Mouse (Mus musculus) myocyte (in vitro differentiated cells): ENCODE results near the gene Rab3d. TPM values are rescaled to one million over a fixed set of nuclear protein-coding genes. Genes with fewer than 3 reads are reported as not detected.

Experiments used
- H3K27me3 ChIP-seq: one replicate; pipeline ENCODE4 v1.6.1; 2011; ENCODE audit not compliant: control insufficient read depth, insufficient read depth, insufficient read length
- H3K36me3 ChIP-seq: one replicate; pipeline ENCODE4 v1.6.1; 2011; ENCODE audit not compliant: control insufficient read depth, insufficient read depth
- H3K4me2 ChIP-seq: one replicate; pipeline ENCODE4 v1.6.1; 2011; ENCODE audit warnings: low read depth, control low read depth
- H3K4me3 ChIP-seq: one replicate; pipeline ENCODE4 v1.5.1; 2011; ENCODE audit warnings: mild to moderate bottlenecking, control low read depth, moderate library complexity
- H3K79me2 ChIP-seq: one replicate; pipeline ENCODE4 v1.6.1; 2011; ENCODE audit not compliant: control insufficient read depth, insufficient read depth
- H3ac ChIP-seq: one replicate; pipeline ENCODE4 v1.6.1; 2011; ENCODE audit not compliant: control insufficient read depth, insufficient read length
- CEBPB ChIP-seq: IDR thresholded peaks from 2 replicates; pipeline ENCODE4 v1.6.1; 2011; ENCODE audit warnings: mild to moderate bottlenecking, moderate library complexity; ENCODE audit not compliant: poor library complexity, insufficient read depth, severe bottlenecking
- E2F4 ChIP-seq: IDR thresholded peaks from one replicate; pipeline ENCODE4 v1.6.1; 2011; ENCODE audit warnings: mild to moderate bottlenecking, control low read depth, moderate library complexity; ENCODE audit not compliant: insufficient read depth
- MAX ChIP-seq: IDR thresholded peaks from one replicate; pipeline ENCODE4 v1.6.1; 2011; ENCODE audit warnings: low read depth, mild to moderate bottlenecking, control low read depth
- MYOD1 ChIP-seq, 3 experiments: IDR thresholded peaks; one replicate each; pipeline ENCODE4 v1.6.1; 2011; ENCODE audit warnings: control low read depth in 2 of 3, low read depth in 2 of 3, mild to moderate bottlenecking in 2 of 3, moderate library complexity in 1 of 3; ENCODE audit not compliant: insufficient read length in 2 of 3, control insufficient read depth in 1 of 3
- MYOG ChIP-seq, 3 experiments: IDR thresholded peaks; one replicate each; pipeline ENCODE4 v1.6.1; 2011; ENCODE audit warnings: control low read depth in 2 of 3, low read depth in 2 of 3, mild to moderate bottlenecking in 2 of 3; ENCODE audit not compliant: insufficient read length in 2 of 3, control insufficient read depth in 1 of 3, insufficient read depth in 1 of 3
- POLR2A ChIP-seq: IDR thresholded peaks from one replicate; pipeline ENCODE4 v1.6.1; 2011; ENCODE audit warnings: low read depth, mild to moderate bottlenecking, control low read depth, moderate library complexity; ENCODE audit not compliant: insufficient read length
- POLR2AphosphoS2 ChIP-seq: IDR thresholded peaks from one replicate; pipeline ENCODE4 v1.6.1; 2011; ENCODE audit warnings: low read depth, control low read depth; ENCODE audit not compliant: insufficient read length
- REST ChIP-seq: IDR thresholded peaks from one replicate; pipeline ENCODE4 v1.6.1; 2011; ENCODE audit warnings: mild to moderate bottlenecking, control low read depth, moderate library complexity; ENCODE audit not compliant: insufficient read depth, insufficient read length
- SRF ChIP-seq: IDR thresholded peaks from one replicate; pipeline ENCODE4 v1.6.1; 2011; ENCODE audit warnings: low read depth; ENCODE audit not compliant: control insufficient read depth, insufficient read length
- TCF12 ChIP-seq: IDR thresholded peaks from one replicate; pipeline ENCODE4 v1.6.1; 2011; ENCODE audit warnings: mild to moderate bottlenecking, control low read depth; ENCODE audit not compliant: poor library complexity, insufficient read depth, severe bottlenecking
- TCF3 ChIP-seq: IDR thresholded peaks from one replicate; pipeline ENCODE4 v1.6.1; 2011; ENCODE audit warnings: low read depth, control low read depth; ENCODE audit not compliant: insufficient read length
- USF1 ChIP-seq: IDR thresholded peaks from one replicate; pipeline ENCODE4 v1.6.1; 2011; ENCODE audit warnings: low read depth, mild to moderate bottlenecking, control low read depth, moderate library complexity
- polyA plus RNA-seq: library from polyadenylated mRNA; unstranded; fragments of >200 nt; fragmentation: generic; extraction: Trizol; gene quantifications from one replicate; pipeline ENCODE4 v1.2.1, GENCODE M21; 2012; ENCODE audit warnings: missing spikeins

Rab3d gene
- polyA plus RNA-seq, 1 experiment, result 24.1 TPM

GRCm38 (mm10) chr9:21859606-21860005 is 58.4 kb downstream of the Rab3d start:
- Histone ChIP-seq H3K27me3 (no peaks in the 10 kb centered on the region), H3K79me2 (no peaks in the 10 kb centered on the region), H3K36me3 (no peaks in the 10 kb centered on the region), H3ac (no peak overlapping the region), H3K4me3 (no peak overlapping the region), H3K4me2 (no peak overlapping the region)
- TF ChIP-seq E2F4 (no peak), MYOD1 (IDR thresholded peaks at IDR 0.05; ENCODE audit: control insufficient read depth in 1 of 3, insufficient read length in 2 of 3, low read depth in 2 of 3) (no peak), TCF12 (no peak), CEBPB (no peak), MYOG (IDR thresholded peaks at IDR 0.05; ENCODE audit: control insufficient read depth in 1 of 3, insufficient read depth in 1 of 3, insufficient read length in 2 of 3, low read depth in 2 of 3) (no peak), POLR2A (no peak), SRF (no peak), USF1 (no peak), MAX (no peak), POLR2AphosphoS2 (no peak), TCF3 (no peak), REST (no peak)

GRCm38 (mm10) chr9:21858084-21858483 is 59.9 kb downstream of the Rab3d start:
- Histone ChIP-seq H3ac (no peak overlapping the region), H3K4me3 (no peak overlapping the region), H3K27me3 (no peaks in the 10 kb centered on the region), H3K4me2 (no peak overlapping the region), H3K36me3 (no peaks in the 10 kb centered on the region), H3K79me2 (no peaks in the 10 kb centered on the region)
- TF ChIP-seq MYOD1 (IDR thresholded peaks at IDR 0.05; ENCODE audit: control insufficient read depth in 1 of 3, insufficient read length in 2 of 3, low read depth in 2 of 3) (no peak), MYOG (IDR thresholded peaks at IDR 0.05; ENCODE audit: control insufficient read depth in 1 of 3, insufficient read depth in 1 of 3, insufficient read length in 2 of 3, low read depth in 2 of 3) (no peak), TCF12 (no peak), SRF (no peak), TCF3 (no peak), MAX (no peak), E2F4 (no peak), REST (no peak), CEBPB (no peak), POLR2A (no peak), USF1 (no peak), POLR2AphosphoS2 (no peak)

- Histone ChIP-seq H3K36me3 (no peaks in the 10 kb centered on the region), H3K27me3 (no peaks in the 10 kb centered on the region), H3K79me2 (no peaks in the 10 kb centered on the region), H3K4me3 (no peak overlapping the region), H3ac (no peak overlapping the region), H3K4me2 (no peak overlapping the region)
- TF ChIP-seq MAX (no peak), USF1 (no peak), TCF3 (no peak), SRF (no peak), POLR2A (no peak), MYOD1 (IDR thresholded peaks at IDR 0.05; ENCODE audit: control insufficient read depth in 1 of 3, insufficient read length in 2 of 3, low read depth in 2 of 3) (no peak), CEBPB (no peak)
Observed at GRCm38 (mm10) chr9:21857501-21857900, 60.5 kb downstream of the Rab3d start.

Other genes with a start within 250 kb of the Rab3d start
- 106 TPM for gene Ldlr, start 194.7 kb downstream of the Rab3d start, polyA plus RNA-seq
- gene Spc24, start 157.9 kb downstream of the Rab3d start, polyA plus RNA-seq, result 31.0 TPM
- gene Kank2, start 119.4 kb downstream of the Rab3d start, polyA plus RNA-seq, result 49.4 TPM
- not detected for gene Angptl8, start 82.7 kb downstream of the Rab3d start, polyA plus RNA-seq
- 20.3 TPM for gene Dock6, start 65.6 kb downstream of the Rab3d start, polyA plus RNA-seq
- gene Ccdc159, start 9.3 kb upstream of the Rab3d start, polyA plus RNA-seq, result 2.5 TPM
- gene Tmem205, start 9.4 kb upstream of the Rab3d start, polyA plus RNA-seq, result 55.1 TPM
- 21.5 TPM for gene Plppr2, start 18.8 kb upstream of the Rab3d start, polyA plus RNA-seq
- gene Swsap1, start 37.6 kb upstream of the Rab3d start, polyA plus RNA-seq, result 8.9 TPM
- gene Epor, start 45.3 kb upstream of the Rab3d start, polyA plus RNA-seq, result 3.2 TPM
- 11.2 TPM for gene Rgl3, start 71.3 kb upstream of the Rab3d start, polyA plus RNA-seq
- gene Ccdc151, start 84.4 kb upstream of the Rab3d start, polyA plus RNA-seq, result 0.13 TPM
- 127 TPM for gene Prkcsh, start 84.6 kb upstream of the Rab3d start, polyA plus RNA-seq
- gene Elavl3, start 133.8 kb upstream of the Rab3d start, polyA plus RNA-seq, result 0.06 TPM
- gene Gm49318, start 153.1 kb upstream of the Rab3d start, polyA plus RNA-seq, result not detected
- gene Zfp653, start 153.2 kb upstream of the Rab3d start, polyA plus RNA-seq, result 8.3 TPM
- gene Ecsit, start 167.2 kb upstream of the Rab3d start, polyA plus RNA-seq, result 37.0 TPM
- gene Cnn1, start 181.0 kb upstream of the Rab3d start, polyA plus RNA-seq, result 7.1 TPM
- 95.3 TPM for gene Elof1, start 199.0 kb upstream of the Rab3d start, polyA plus RNA-seq
- gene Acp5, start 217.5 kb upstream of the Rab3d start, polyA plus RNA-seq, result 0.16 TPM
- gene Pigyl, start 238.7 kb upstream of the Rab3d start, polyA plus RNA-seq, result 48.5 TPM